Mouse (Mus musculus) stomach, postnatal 0 days (tissue): Measurements from ENCODE around the gene Iqschfp. TPM values are rescaled to one million over a fixed set of nuclear protein-coding genes. Genes with fewer than 3 reads are reported as not detected.

Source experiments
- ATAC-seq: fragments of 200-750 bp; cut with Nextera tagmentation; 2 replicates; pipeline ENCODE4 v1.8.0; 2017; ENCODE audit not compliant: low FRiP score, low TSS enrichment
- DNase-seq: peaks from one replicate; pipeline ENCODE4 v3.0.0-alpha.2; 2016; ENCODE audit warnings: low spot score
- H3K27ac ChIP-seq: fragments of 300-500 bp; sonication (generic); replicated peaks from 2 replicates; pipeline ENCODE4 v1.5.1; 2014; ENCODE audit warnings: mild to moderate bottlenecking, control low read depth
- H3K27me3 ChIP-seq: fragments of 300-500 bp; sonication (generic); 2 replicates; pipeline ENCODE4 v1.6.1; 2014; ENCODE audit warnings: low read length; ENCODE audit not compliant: control insufficient read depth, insufficient read depth
- H3K36me3 ChIP-seq: fragments of 300-500 bp; sonication (generic); 2 replicates; pipeline ENCODE4 v1.6.1; 2014; ENCODE audit warnings: low read length, mixed read lengths; ENCODE audit not compliant: control insufficient read depth, insufficient read depth
- H3K4me1 ChIP-seq: fragments of 300-500 bp; sonication (generic); replicated peaks from 2 replicates; pipeline ENCODE4 v1.6.1; 2014; ENCODE audit warnings: antibody characterized with exemption; ENCODE audit not compliant: control insufficient read depth, insufficient read depth
- H3K4me2 ChIP-seq: fragments of 300-500 bp; sonication (generic); replicated peaks from 2 replicates; pipeline ENCODE4 v1.6.1; 2014; ENCODE audit warnings: low read depth, mild to moderate bottlenecking, control low read depth, moderate library complexity
- H3K4me3 ChIP-seq: fragments of 300-500 bp; sonication (generic); 2 replicates; pipeline ENCODE4 v1.5.1; 2014; ENCODE audit warnings: low read depth, low read length, control low read depth
- H3K9ac ChIP-seq: fragments of 300-500 bp; sonication (generic); 2 replicates; pipeline ENCODE4 v1.6.1; 2014; ENCODE audit warnings: mild to moderate bottlenecking, low read length, control low read depth, mixed read lengths
- H3K9me3 ChIP-seq: fragments of 300-500 bp; sonication (generic); 2 replicates; pipeline ENCODE4 v1.6.1; 2016; ENCODE audit warnings: low read length; ENCODE audit not compliant: control insufficient read depth
- CTCF ChIP-seq: IDR thresholded peaks from 2 replicates; pipeline ENCODE4 v1.5.1; 2016; ENCODE audit warnings: antibody characterized with exemption, low read depth, mild to moderate bottlenecking, moderate library complexity
- EP300 ChIP-seq: optimal IDR thresholded peaks from 2 replicates; pipeline ENCODE3; 2016; ENCODE audit warnings: antibody characterized with exemption
- WGBS: fragments of 180-500 bp; shearing (Covaris S2); extraction: QIAGEN DNeasy Blood & Tissue Kit; methylation state at CpG from one replicate; pipeline ENCODE4 v1.1.7; 2014; 5-methylcytosine and 5-hydroxymethylcytosine counted together
- polyA plus RNA-seq: library from polyadenylated mRNA; unstranded; fragments of >200 nt; fragmentation: Nextera tagmentation; extraction: Ambion mirVana; gene quantifications from 2 replicates; pipeline ENCODE4 v1.2.1, GENCODE M21; 2015

The Iqschfp gene
- polyA plus RNA-seq, 1 experiment from 2014 or later: 0.08 TPM

DNA sequence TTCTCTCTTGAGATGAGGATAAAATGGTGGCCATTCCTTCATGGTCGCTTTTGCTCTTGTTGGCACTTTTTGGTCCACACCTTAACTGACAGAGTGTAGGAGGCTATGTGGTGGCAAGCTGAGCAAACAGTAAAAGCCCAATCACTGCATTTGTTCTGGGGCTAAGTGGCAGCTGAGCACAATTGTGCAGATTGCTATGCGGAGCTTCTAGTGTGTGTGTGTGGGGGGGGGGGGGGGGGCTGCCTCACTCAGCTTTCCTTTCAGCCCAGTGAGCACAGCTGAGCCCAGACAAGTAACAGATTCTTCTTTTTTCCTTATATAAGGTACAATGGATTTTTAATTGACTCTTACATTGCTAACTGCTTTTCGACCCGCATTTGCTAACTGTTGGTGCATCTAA lies 110.4 kb downstream of the Iqschfp start:
- no peak overlapping the region for H3K4me2 ChIP-seq
- 68% methylated on average over 4 of the region's 4 CpGs for WGBS
- no peaks in the 10 kb centered on the region for H3K27me3 ChIP-seq
- H3K4me1 ChIP-seq: no peaks in the 10 kb centered on the region
- H3K9me3 ChIP-seq: no peaks in the 10 kb centered on the region
- no peak overlapping the region for H3K4me3 ChIP-seq
- DNase-seq: no peak
- TF ChIP-seq EP300: no peak
- TF ChIP-seq CTCF: no peak
- H3K27ac ChIP-seq: no peak overlapping the region
- ATAC-seq: no peak
- no peaks in the 10 kb centered on the region for H3K36me3 ChIP-seq
- no peak overlapping the region for H3K9ac ChIP-seq

DNA sequence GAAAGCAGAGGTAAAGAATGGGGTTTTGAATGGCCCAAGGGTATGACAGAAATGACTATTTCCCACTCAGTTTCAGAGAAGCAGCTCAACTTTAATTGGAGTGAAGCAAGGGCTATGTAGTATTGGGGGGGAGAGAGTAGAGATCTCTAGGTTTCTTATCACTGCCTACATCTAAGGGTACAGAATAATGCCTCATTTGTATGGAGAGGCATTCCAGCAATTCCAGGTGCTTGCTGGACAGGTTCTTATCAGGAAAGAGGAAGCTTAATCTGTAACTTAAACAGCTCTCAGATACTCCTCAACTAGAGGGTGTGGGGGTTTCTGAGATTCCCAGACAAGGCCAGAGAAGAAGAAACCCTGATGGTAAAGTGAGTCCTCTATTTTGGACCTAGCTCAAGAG lies 120.3 kb downstream of the Iqschfp start:
- no peak overlapping the region for H3K4me2 ChIP-seq
- TF ChIP-seq EP300: no peak
- no peak for TF ChIP-seq CTCF
- H3K36me3 ChIP-seq: no peaks in the 10 kb centered on the region
- no peak overlapping the region for H3K9ac ChIP-seq
- H3K4me1 ChIP-seq: no peaks in the 10 kb centered on the region
- ATAC-seq (no peak), DNase-seq (no peak)
- H3K27ac ChIP-seq: no peak overlapping the region
- no peaks in the 10 kb centered on the region for H3K9me3 ChIP-seq
- H3K4me3 ChIP-seq: no peak overlapping the region
- no peaks in the 10 kb centered on the region for H3K27me3 ChIP-seq

DNA sequence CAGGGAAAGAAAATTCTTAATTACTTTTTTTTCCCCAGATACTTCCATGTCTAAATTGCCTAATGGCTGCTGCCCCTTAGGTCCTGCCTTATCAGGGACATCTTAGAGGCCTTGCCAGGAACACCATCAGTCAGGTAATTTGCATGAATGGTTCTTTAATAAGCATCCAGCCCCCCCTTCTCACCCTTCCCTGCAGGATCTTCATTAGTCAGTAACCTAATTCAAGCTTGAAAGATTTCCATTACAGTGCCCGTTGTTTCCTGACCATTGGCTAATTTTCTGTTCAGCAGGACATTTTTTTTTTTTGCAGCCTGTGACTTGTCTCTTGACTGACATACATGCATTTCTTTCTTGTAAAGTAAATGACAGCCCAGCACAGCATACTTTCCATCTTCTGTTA lies 123.8 kb downstream of the Iqschfp start:
- H3K4me1 ChIP-seq: no peaks in the 10 kb centered on the region
- no peak for TF ChIP-seq CTCF
- TF ChIP-seq EP300: no peak
- H3K4me2 ChIP-seq: no peak overlapping the region
- no peaks in the 10 kb centered on the region for H3K36me3 ChIP-seq
- no peak for ATAC-seq
- 60% methylated on average over 1 of the region's 1 CpGs for WGBS
- H3K9ac ChIP-seq: no peak overlapping the region
- H3K4me3 ChIP-seq: no peak overlapping the region
- no peaks in the 10 kb centered on the region for H3K27me3 ChIP-seq
- H3K27ac ChIP-seq: no peak overlapping the region
- no peaks in the 10 kb centered on the region for H3K9me3 ChIP-seq
- DNase-seq: no peak

DNA sequence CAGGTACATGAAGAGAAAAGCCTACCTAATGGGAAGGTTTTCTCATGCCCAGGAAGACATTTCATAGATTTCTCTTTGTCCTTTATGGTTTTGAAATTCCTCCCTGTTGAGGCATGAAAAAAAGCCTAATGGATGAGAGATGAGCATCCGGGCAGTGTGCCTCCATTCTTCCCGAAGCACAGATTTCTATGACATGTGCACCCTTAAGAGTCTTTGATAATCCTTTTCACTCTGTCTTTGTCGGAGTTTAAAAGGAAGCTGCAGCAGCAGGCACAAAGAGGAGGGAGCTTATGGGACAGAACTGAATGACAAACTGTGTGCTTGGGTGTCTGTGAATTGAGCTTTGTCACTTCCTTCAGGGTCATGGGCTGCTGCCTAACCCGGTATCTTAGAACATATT lies 127.4 kb downstream of the Iqschfp start:
- Histone ChIP-seq H3K9me3 (no peaks in the 10 kb centered on the region), H3K27ac (no peak overlapping the region), H3K27me3 (no peaks in the 10 kb centered on the region), H3K4me3 (no peak overlapping the region), H3K4me1 (no peaks in the 10 kb centered on the region), H3K4me2 (no peak overlapping the region), H3K9ac (no peak overlapping the region), H3K36me3 (no peaks in the 10 kb centered on the region)
- WGBS: 62% methylated on average over 4 of the region's 4 CpGs
- DNase-seq: no peak
- TF ChIP-seq CTCF (no peak), EP300 (no peak)
- ATAC-seq: no peak

DNA sequence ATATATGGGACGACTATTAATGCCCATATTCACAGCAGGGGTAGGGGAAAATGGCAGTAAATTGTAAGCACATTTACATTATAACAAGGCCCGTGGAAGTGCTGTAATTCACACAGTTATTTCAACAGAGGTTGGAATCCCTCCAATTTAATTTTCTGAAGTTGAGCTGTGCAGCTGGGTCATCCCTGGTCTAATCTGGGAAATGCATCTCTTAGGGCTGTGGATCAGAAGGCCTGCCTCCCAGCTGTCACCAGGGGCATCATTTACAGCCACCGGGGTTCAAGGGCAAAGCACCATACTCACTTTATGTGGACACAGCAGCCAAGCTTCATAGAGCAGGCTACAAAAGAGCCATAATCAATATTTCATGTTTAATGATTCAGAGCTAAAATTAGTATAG lies 144.1 kb downstream of the Iqschfp start:
- no peak overlapping the region for H3K9ac ChIP-seq
- no peaks in the 10 kb centered on the region for H3K36me3 ChIP-seq
- WGBS: 50% methylated on average over 3 of the region's 3 CpGs
- no peak overlapping the region for H3K27ac ChIP-seq
- no peak overlapping the region for H3K4me3 ChIP-seq
- TF ChIP-seq CTCF: no peak
- no peaks in the 10 kb centered on the region for H3K27me3 ChIP-seq
- no peak for ATAC-seq
- no peak for DNase-seq
- H3K9me3 ChIP-seq: no peaks in the 10 kb centered on the region
- H3K4me2 ChIP-seq: no peak overlapping the region
- H3K4me1 ChIP-seq: no peaks in the 10 kb centered on the region

DNA sequence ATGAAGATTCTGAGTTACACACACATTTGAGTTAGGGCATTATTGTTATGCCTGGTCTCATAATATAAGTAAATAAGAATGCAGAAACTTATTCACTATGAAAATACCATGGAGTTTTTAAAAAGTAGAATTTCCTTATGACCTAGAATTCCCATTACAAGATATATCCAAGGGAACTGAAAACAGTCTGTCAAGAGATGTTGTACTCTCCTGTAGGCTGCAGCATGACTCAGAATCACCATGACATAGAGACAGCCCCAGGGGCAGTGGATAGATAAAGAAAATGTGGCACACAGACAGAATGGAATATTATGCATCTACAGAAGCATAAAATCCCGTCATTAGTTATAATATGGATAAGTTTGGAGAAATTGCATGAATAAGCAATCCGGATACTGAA lies 150.9 kb downstream of the Iqschfp start:
- WGBS: 93% methylated on average over 2 of the region's 2 CpGs
- no peak for TF ChIP-seq CTCF
- no peak for TF ChIP-seq EP300
- Histone ChIP-seq H3K9ac (no peak overlapping the region), H3K27ac (no peak overlapping the region), H3K9me3 (no peaks in the 10 kb centered on the region), H3K27me3 (no peaks in the 10 kb centered on the region), H3K4me1 (no peaks in the 10 kb centered on the region), H3K36me3 (no peaks in the 10 kb centered on the region), H3K4me2 (no peak overlapping the region), H3K4me3 (no peak overlapping the region)
- DNase-seq (no peak), ATAC-seq (no peak)
